Mouse (Mus musculus) liver, adult 2 months (tissue): ENCODE results near the gene Stac. TPM values are rescaled to one million over a fixed set of nuclear protein-coding genes. Genes with fewer than 3 reads are reported as not detected.

ENCODE experiments used
- DNase-seq: peaks from one replicate; pipeline ENCODE4 v3.0.0-alpha.2; 2011; ENCODE audit warnings: low read depth, low spot score; ENCODE audit errors: extremely low read depth
- H3K27ac ChIP-seq: fragments of 200-500 bp; replicated peaks from 2 replicates; pipeline ENCODE4 v1.5.1; 2012; ENCODE audit warnings: low read depth, mild to moderate bottlenecking, control low read depth, inconsistent platforms, low read length; ENCODE audit not compliant: insufficient read depth
- H3K27me3 ChIP-seq: fragments of 200-500 bp; 2 replicates; pipeline ENCODE4 v1.6.1; 2012; ENCODE audit warnings: mild to moderate bottlenecking, moderate library complexity, low read length, inconsistent platforms; ENCODE audit not compliant: control insufficient read depth, insufficient read depth
- H3K36me3 ChIP-seq: fragments of 200-500 bp; 2 replicates; pipeline ENCODE4 v1.6.1; 2012; ENCODE audit warnings: low read length, inconsistent platforms; ENCODE audit not compliant: control insufficient read depth, insufficient read depth
- H3K4me1 ChIP-seq: fragments of 200-500 bp; 2 replicates; pipeline ENCODE4 v1.6.1; 2011; ENCODE audit warnings: low read length; ENCODE audit not compliant: control insufficient read depth, insufficient read depth
- H3K4me3 ChIP-seq: fragments of 200-500 bp; 2 replicates; pipeline ENCODE4 v1.5.1; 2011; ENCODE audit warnings: low read depth, mild to moderate bottlenecking, control low read depth, low read length, moderate library complexity; ENCODE audit not compliant: insufficient read depth
- H3K79me2 ChIP-seq: fragments of 200-500 bp; 2 replicates; pipeline ENCODE4 v1.6.1; 2012; ENCODE audit warnings: inconsistent platforms, mild to moderate bottlenecking, low read length, moderate library complexity; ENCODE audit not compliant: control insufficient read depth, insufficient read depth
- H3K9ac ChIP-seq: fragments of 200-500 bp; 2 replicates; pipeline ENCODE4 v1.6.1; 2012; ENCODE audit warnings: low read depth, mild to moderate bottlenecking, control low read depth, inconsistent platforms, low read length
- CTCF ChIP-seq: fragments of 200-500 bp; IDR thresholded peaks from 2 replicates; pipeline ENCODE4 v1.5.1; 2011; ENCODE audit warnings: low read depth, low read length, control low read depth
- POLR2A ChIP-seq: fragments of 200-500 bp; IDR thresholded peaks from 2 replicates; pipeline ENCODE4 v1.6.1; 2011; ENCODE audit warnings: low read length, control low read depth; ENCODE audit not compliant: insufficient read depth; ENCODE audit errors: extremely low read depth
- WGBS: fragments of 180-500 bp; shearing (Covaris S2); methylation state at CpG from one replicate; pipeline ENCODE4 v1.1.7; 2018; 5-methylcytosine and 5-hydroxymethylcytosine counted together
- polyA plus RNA-seq: library from polyadenylated mRNA; depleted of rRNA; stranded (reverse); fragments of >200 nt; gene quantifications from 2 replicates; pipeline ENCODE4 v1.2.3, GENCODE M21; 2012
- total RNA-seq: library from RNA; depleted of rRNA; stranded (reverse); fragments of >200 nt; gene quantifications from 2 replicates; pipeline ENCODE4 v1.2.3, GENCODE M21; 2014

The Stac gene
- total and polyA plus RNA-seq, 2 experiments, result 0.04 TPM; not detected in 1

DNA sequence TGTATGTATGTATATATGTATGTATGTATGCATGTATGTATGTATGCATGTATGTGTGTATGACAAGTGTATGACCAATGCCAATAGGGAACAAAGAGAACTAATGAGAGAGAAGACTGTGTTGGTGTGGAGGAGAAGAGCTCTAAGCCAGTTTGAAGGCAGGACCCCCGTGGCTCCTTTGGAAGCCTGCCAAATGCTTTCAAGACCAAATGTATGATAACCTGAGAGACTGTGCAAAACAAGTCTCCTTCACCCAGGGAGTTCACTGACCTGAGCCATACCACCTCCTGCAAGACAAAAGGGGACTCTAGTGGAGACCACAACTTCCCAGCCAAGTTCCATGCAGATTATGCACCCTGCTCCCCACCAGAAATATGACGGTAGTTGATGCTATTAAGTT lies 52.5 kb downstream of the Stac start:
- no peak for DNase-seq
- TF ChIP-seq CTCF, result no peak
- TF ChIP-seq POLR2A, result no peak
- Histone ChIP-seq H3K79me2 (no peaks in the 10 kb centered on the region), H3K4me1 (no peaks in the 10 kb centered on the region), H3K36me3 (no peaks in the 10 kb centered on the region), H3K9ac (no peak overlapping the region), H3K27ac (no peak overlapping the region), H3K27me3 (no peaks in the 10 kb centered on the region), H3K4me3 (no peak overlapping the region)
- WGBS, result 73% methylated on average over 2 of the region's 2 CpGs

DNA sequence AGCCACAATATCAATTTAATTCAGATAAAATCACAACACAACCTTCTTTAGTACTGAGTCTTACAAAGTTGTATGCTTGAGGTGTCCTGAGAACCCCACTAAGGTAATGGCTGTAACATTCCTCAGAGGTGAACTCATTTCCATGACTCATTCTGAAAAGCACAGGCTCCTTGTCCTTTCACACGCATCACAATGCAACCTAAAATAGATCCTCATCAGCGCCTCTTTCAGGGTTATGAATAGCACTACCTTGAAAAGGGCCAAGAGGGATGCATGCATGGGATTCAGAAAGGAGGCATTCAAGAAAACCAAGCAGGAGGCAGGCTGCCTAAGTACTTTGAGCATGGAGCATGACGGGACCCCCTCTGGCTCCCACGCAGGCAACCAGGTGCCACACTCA lies 57.3 kb downstream of the Stac start:
- Histone ChIP-seq H3K27ac (no peak overlapping the region), H3K27me3 (no peaks in the 10 kb centered on the region), H3K4me1 (no peaks in the 10 kb centered on the region), H3K36me3 (no peaks in the 10 kb centered on the region), H3K79me2 (no peaks in the 10 kb centered on the region), H3K4me3 (no peak overlapping the region), H3K9ac (no peak overlapping the region)
- TF ChIP-seq CTCF (no peak), POLR2A (no peak)
- DNase-seq, result no peak
- 78% methylated on average over 4 of the region's 4 CpGs for WGBS

DNA sequence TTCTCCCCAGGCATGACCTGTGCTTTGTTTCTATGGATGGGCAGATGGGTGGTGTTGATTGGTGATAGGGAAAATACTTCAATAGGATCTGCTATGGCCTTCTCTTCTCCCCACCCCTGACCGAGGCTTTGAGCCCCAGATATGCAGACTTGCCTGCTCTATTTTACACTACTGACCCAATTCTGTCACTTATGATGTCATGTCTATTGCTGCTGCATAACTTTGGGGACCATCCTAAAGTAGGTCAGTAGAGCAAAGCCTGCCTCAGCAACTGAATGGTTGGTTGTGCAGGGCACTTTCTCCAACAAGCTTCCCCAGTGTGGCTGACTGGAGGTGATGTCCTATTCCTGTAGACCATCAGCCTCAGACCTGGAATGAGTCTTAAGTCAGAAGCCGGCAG lies 69.0 kb downstream of the Stac start:
- H3K36me3 ChIP-seq, result no peaks in the 10 kb centered on the region
- 78% methylated on average over 2 of the region's 2 CpGs for WGBS
- no peak overlapping the region for H3K9ac ChIP-seq
- no peaks in the 10 kb centered on the region; the same call in 1 of the 2 replicates for H3K4me1 ChIP-seq
- H3K27ac ChIP-seq, result no peak overlapping the region
- no peak for DNase-seq
- H3K4me3 ChIP-seq, result no peak overlapping the region
- no peaks in the 10 kb centered on the region for H3K79me2 ChIP-seq
- TF ChIP-seq POLR2A (no peak), CTCF (no peak)
- no peaks in the 10 kb centered on the region for H3K27me3 ChIP-seq

DNA sequence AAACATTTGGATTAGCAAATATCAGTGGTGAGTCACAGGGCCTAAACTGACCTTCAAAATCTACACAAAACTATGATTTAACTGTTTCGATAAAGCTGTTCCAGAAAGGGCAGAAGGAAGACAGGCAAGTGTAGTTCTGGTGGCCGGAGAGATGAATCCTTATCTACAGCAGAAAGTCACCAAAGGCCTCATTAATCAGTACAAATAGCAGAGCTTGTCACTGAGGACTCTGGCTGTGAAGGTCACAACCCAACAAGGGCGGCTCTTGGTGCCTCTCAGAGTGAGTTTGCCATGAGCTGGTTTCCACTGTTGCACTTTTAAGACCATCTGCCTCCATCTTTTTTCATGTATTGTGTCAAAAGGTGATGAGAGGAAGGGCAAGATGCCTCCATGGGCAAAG lies 78.8 kb downstream of the Stac start:
- H3K36me3 ChIP-seq, result no peaks in the 10 kb centered on the region
- WGBS, result 53% methylated on average over 3 of the region's 3 CpGs
- no peak overlapping the region for H3K27ac ChIP-seq
- H3K4me1 ChIP-seq, result no peaks in the 10 kb centered on the region
- no peaks in the 10 kb centered on the region for H3K79me2 ChIP-seq
- DNase-seq, result no peak
- H3K27me3 ChIP-seq, result no peaks in the 10 kb centered on the region
- no peak overlapping the region for H3K9ac ChIP-seq
- no peak overlapping the region for H3K4me3 ChIP-seq
- TF ChIP-seq POLR2A (no peak), CTCF (no peak)

DNA sequence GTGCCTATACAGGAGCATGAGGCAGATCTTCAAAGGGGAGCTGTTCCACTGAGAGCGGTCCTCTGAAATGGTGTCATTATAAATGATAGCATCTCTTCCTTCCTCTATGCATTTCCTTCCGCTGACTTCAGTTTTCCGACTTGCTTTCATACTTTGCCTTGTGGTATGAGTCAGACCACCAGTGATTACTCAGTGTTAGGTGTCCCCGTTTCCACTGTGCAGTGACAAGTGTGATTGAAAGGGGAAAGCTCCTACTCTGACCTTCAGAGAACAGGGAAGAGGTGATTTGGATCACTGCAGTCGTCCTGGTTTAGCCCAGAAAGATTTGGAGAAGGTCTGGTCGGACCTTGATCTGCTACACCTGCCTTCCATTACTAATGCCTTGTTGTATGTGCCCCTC lies 81.4 kb downstream of the Stac start:
- no peaks in the 10 kb centered on the region for H3K79me2 ChIP-seq
- no peak overlapping the region for H3K4me3 ChIP-seq
- no peak overlapping the region for H3K9ac ChIP-seq
- H3K27me3 ChIP-seq, result no peaks in the 10 kb centered on the region
- no peaks in the 10 kb centered on the region for H3K36me3 ChIP-seq
- 68% methylated on average over 6 of the region's 6 CpGs for WGBS
- no peak for TF ChIP-seq CTCF
- no peak for TF ChIP-seq POLR2A
- no peaks in the 10 kb centered on the region for H3K4me1 ChIP-seq
- DNase-seq, result no peak
- H3K27ac ChIP-seq, result no peak overlapping the region

DNA sequence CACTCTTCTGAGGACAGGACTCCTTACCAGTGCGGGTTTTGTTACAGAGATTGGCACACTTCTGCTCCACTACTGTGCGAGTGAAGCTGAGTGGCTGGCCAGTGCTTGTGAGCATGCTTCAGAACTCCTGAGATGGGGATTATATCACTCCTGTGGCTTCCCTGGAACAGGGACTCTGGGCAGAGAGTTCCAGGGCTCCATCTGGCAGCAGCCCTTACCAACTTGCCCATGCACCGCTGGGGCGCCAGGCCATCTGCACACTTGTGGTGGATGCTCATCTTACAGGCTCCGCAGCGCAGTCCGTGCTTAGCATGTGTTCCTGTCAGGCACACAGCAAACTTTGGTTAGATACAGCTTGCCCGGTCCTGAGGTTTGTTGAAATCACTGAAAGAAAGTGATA lies 83.5 kb downstream of the Stac start:
- no peak overlapping the region for H3K27ac ChIP-seq
- WGBS, result 92% methylated on average over 8 of the region's 8 CpGs
- H3K79me2 ChIP-seq, result no peaks in the 10 kb centered on the region
- H3K9ac ChIP-seq, result no peak overlapping the region
- no peaks in the 10 kb centered on the region for H3K27me3 ChIP-seq
- H3K4me1 ChIP-seq, result no peaks in the 10 kb centered on the region
- TF ChIP-seq POLR2A, result no peak
- no peak for TF ChIP-seq CTCF
- H3K36me3 ChIP-seq, result no peaks in the 10 kb centered on the region
- H3K4me3 ChIP-seq, result no peak overlapping the region
- DNase-seq, result no peak
